ENCODE assay signal across 11 mouse cellular contexts in the genomic region with DNA sequence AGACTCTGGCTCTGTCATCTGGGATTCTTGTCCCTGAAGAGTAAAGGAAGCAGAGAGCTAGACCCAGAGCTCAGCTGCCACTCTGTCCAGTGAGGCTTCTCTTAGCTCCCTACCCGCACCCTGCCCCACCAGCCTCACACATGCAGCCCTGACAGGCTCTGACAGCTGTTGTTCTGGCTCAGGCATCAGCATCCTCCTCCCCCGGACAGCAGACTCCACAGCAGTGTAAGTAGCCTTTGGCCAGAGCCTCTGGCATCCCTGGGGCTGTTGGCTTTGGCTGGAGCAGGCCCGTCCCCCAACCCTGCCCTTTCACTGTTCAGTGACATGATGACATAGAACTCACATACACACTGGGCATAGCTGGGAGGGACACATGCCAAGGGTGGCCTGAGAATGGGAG. TPM values are rescaled to one million over a fixed set of nuclear protein-coding genes. Genes with fewer than 3 reads are reported as not detected.
DNase-seq lines count a peak whose midpoint lies in the region; ATAC-seq and TF ChIP-seq lines count a peak whose summit lies in the region.
"Had no signal": no experiment of that assay in that cellular context is flagged by ENCODE, and none has a peak within 500 bp of the region (broad histone marks: within the 10 kb centered on the region; RNA-seq: fewer than 3 reads in every experiment).

No protein-coding gene starts in this region.

- H3K79me2 ChIP-seq in C2C12 (ENCODE audit: control insufficient read depth, insufficient read depth) = no peaks in the 10 kb centered on the region

- no peaks in the 10 kb centered on the region for H3K79me3 ChIP-seq in C2C12 (ENCODE audit: low read depth)

- H3K9me3 ChIP-seq in kidney, embryonic 14.5 days (ENCODE audit: control insufficient read depth, low read length) = no peaks in the 10 kb centered on the region
- no peaks in the 10 kb centered on the region for H3K9me3 ChIP-seq in lung, postnatal 0 days (ENCODE audit: low read length)
- H3K9me3 ChIP-seq: heart, embryonic 13.5 days had no signal

- H3K4me3 ChIP-seq in kidney, embryonic 14.5 days (ENCODE audit: low read length) = no peak overlapping the region
- H3K4me3 ChIP-seq in C2C12 (ENCODE audit: insufficient read depth, poor library complexity, severe bottlenecking) = no peak overlapping the region
- H3K4me3 ChIP-seq in lung, postnatal 0 days (ENCODE audit: low read depth, low read length) = no peak overlapping the region
- H3K4me3 ChIP-seq: heart, embryonic 13.5 days had no signal

- H3K4me1 ChIP-seq in kidney, embryonic 14.5 days (ENCODE audit: control insufficient read depth, insufficient read depth, low read length) = no peaks in the 10 kb centered on the region
- no peaks in the 10 kb centered on the region for H3K4me1 ChIP-seq in lung, postnatal 0 days (ENCODE audit: insufficient read depth, low read depth, low read length)

- TF ChIP-seq EP300 in lung, postnatal 0 days (IDR thresholded peaks at IDR 0.05) = no peak

- H3K27me3 ChIP-seq in kidney, embryonic 14.5 days (ENCODE audit: control insufficient read depth, insufficient read depth, low read length) = no peaks in the 10 kb centered on the region
- no peaks in the 10 kb centered on the region for H3K27me3 ChIP-seq in C2C12 (ENCODE audit: control insufficient read depth, insufficient read depth, insufficient read length)
- H3K27me3 ChIP-seq in lung, postnatal 0 days (replicated peaks; ENCODE audit: insufficient read depth, low read length) = no peaks in the 10 kb centered on the region

- no peak overlapping the region for H3K4me2 ChIP-seq in kidney, embryonic 14.5 days (replicated peaks; ENCODE audit: low read depth, low read length)
- H3K4me2 ChIP-seq in lung, postnatal 0 days (replicated peaks; ENCODE audit: low read depth, low read length) = no peak overlapping the region
- H3K4me2 ChIP-seq: heart, embryonic 13.5 days had no signal

- no peak overlapping the region for H3K9ac ChIP-seq in kidney, embryonic 14.5 days (ENCODE audit: low read depth, low read length)
- H3K9ac ChIP-seq in lung, postnatal 0 days (replicated peaks; ENCODE audit: low read depth) = no peak overlapping the region
- H3K9ac ChIP-seq: heart, embryonic 13.5 days had no signal

- ATAC-seq in kidney, embryonic 14.5 days (ENCODE audit: low FRiP score, low TSS enrichment) = peak; percentile 43; the same call in 1 of the 2 replicates
- ATAC-seq in lung, postnatal 0 days = peak; percentile 70

- WGBS in kidney, embryonic 14.5 days = 34% methylated on average over 3 of the region's 3 CpGs
- WGBS in lung, postnatal 0 days = 56% methylated on average over 3 of the region's 3 CpGs

- H3ac ChIP-seq in C2C12 (ENCODE audit: control insufficient read depth, insufficient read length, low read depth) = peak overlapping the region; percentile 35

- no peak for DNase-seq in kidney, adult 11 months
- peak; percentile 64 for DNase-seq in gastrocnemius, postnatal 25 days
- peak; percentile 35 for DNase-seq in lung, postnatal 0 days (ENCODE audit: low spot score)
- no peak for DNase-seq in thymus, postnatal 10 days (ENCODE audit: low spot score in 2 of 2)
- DNase-seq in thymus, postnatal 4 days = no peak
- DNase-seq in adrenal gland, postnatal 36 days = no peak
- DNase-seq: right cerebral cortex, adult 18-20 months had no signal

- H3K36me3 ChIP-seq in kidney, embryonic 14.5 days (ENCODE audit: control insufficient read depth, insufficient read depth, low read length) = no peaks in the 10 kb centered on the region
- no peaks in the 10 kb centered on the region for H3K36me3 ChIP-seq in C2C12 (ENCODE audit: control insufficient read depth, insufficient read depth)
- no peaks in the 10 kb centered on the region for H3K36me3 ChIP-seq in lung, postnatal 0 days (ENCODE audit: insufficient read depth, low read length)
- H3K36me3 ChIP-seq: heart, embryonic 13.5 days had no signal

- no peak for TF ChIP-seq CTCF in C2C12 (IDR thresholded peaks at IDR 0.05; ENCODE audit: control insufficient read depth, insufficient read depth, insufficient read length)
- TF ChIP-seq CTCF in lung, postnatal 0 days (IDR thresholded peaks at IDR 0.05) = no peak

- no peak overlapping the region for H3K27ac ChIP-seq in kidney, embryonic 14.5 days (ENCODE audit: low read depth, low read length)
- no peak overlapping the region for H3K27ac ChIP-seq in lung, postnatal 0 days (ENCODE audit: low read length)
- H3K27ac ChIP-seq: heart, embryonic 13.5 days; macrophage had no signal

TF ChIP-seq in C2C12, 6 proteins besides CTCF, POLR2A, EP300 and RAD21:
- TF ChIP-seq USF1 (IDR thresholded peaks at IDR 0.05; ENCODE audit: low read depth) (no peak), MYOD1 (IDR thresholded peaks at IDR 0.05; ENCODE audit: control insufficient read depth, insufficient read length, low read depth) (peak; percentile 100)

RNA-seq across cellular contexts. Expression of a gene that starts 35.4 kb away (rescaled TPM):
- 3.2 and 4.0 TPM in 2 replicates for polyA plus RNA-seq in kidney, embryonic 14.5 days (2014; fragmentation: Nextera tagmentation; extraction: Ambion mirVana)
- polyA plus RNA-seq in C2C12 (2012; fragmentation: generic; extraction: Trizol) = 87.6 TPM
- total RNA-seq in gastrocnemius, postnatal 25 days (2021) = 1 to 10 TPM; 6.1 to 6.5 TPM
- polyA plus RNA-seq in lung, postnatal 0 days (2015; fragmentation: Nextera tagmentation; extraction: Ambion mirVana) = 44.2 and 45.2 TPM in 2 replicates
- 10 to 100 TPM; 59.9 to 62.0 TPM for total RNA-seq in adrenal gland, postnatal 36 days (2021)

Comparison
In these comparisons a context has a peak if more than half of its experiments do, and no peak if none do; other contexts are left out.
1. DNase-seq: peak in gastrocnemius, postnatal 25 days (single experiment) and lung, postnatal 0 days (single experiment); none in kidney, adult 11 months (single experiment), thymus, postnatal 10 days (0 of 2), thymus, postnatal 4 days (single experiment) and adrenal gland, postnatal 36 days (0 of 2).